Mouse (Mus musculus): ENCODE results near the gene Fryl.

DNA sequence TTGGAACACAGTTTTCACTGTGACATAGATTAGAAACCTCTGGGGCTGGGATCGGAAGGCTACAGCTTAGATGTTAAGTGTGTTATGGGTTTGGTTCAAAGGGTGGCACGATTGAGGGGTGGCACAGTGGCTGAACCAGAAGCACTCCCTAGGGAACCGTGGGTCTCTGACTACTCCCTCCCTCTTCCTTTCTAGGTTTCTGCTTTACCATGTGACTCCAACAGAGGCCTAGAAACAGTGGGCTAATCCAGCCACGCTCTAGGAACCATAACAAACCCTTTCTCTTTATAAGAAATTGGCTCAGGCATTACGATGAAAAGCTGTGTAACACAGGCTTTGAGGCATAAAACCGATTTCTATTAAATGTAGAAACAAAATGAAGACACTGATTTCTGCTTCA lies 98.9 kb downstream of the Fryl start:
- TF ChIP-seq GATA1 (IDR thresholded peaks at IDR 0.05; ENCODE audit: low read length) (no peak), TAL1 (IDR thresholded peaks at IDR 0.05; ENCODE audit: low read length) (no peak)

Measured in erythroblast, embryonic 14.5 days (primary cell).